Mouse (Mus musculus) lung, embryonic 14.5 days (tissue): ENCODE results near the gene Fgfr2. TPM values are rescaled to one million over a fixed set of nuclear protein-coding genes. Genes with fewer than 3 reads are reported as not detected.

Experiments used
- ATAC-seq: fragments of 200-750 bp; cut with Nextera tagmentation; 2 replicates; pipeline ENCODE4 v1.8.0; 2017; ENCODE audit warnings: mild to moderate bottlenecking, moderate TSS enrichment, moderate library complexity; ENCODE audit not compliant: insufficient read depth
- DNase-seq: peaks from one replicate; pipeline ENCODE4 v3.0.0-alpha.2; 2015
- H3K27ac ChIP-seq: fragments of 300-500 bp; sonication (generic); 2 replicates; pipeline ENCODE4 v1.5.1; 2014; ENCODE audit warnings: low read depth, mild to moderate bottlenecking, moderate library complexity
- H3K27me3 ChIP-seq: fragments of 300-500 bp; sonication (generic); 2 replicates; pipeline ENCODE4 v1.6.1; 2014; ENCODE audit warnings: low read length, control low read depth; ENCODE audit not compliant: insufficient read depth
- H3K36me3 ChIP-seq: fragments of 300-500 bp; sonication (generic); 2 replicates; pipeline ENCODE4 v1.6.1; 2014; ENCODE audit warnings: control low read depth; ENCODE audit not compliant: insufficient read depth
- H3K4me1 ChIP-seq: fragments of 300-500 bp; sonication (generic); 2 replicates; pipeline ENCODE4 v1.6.1; 2014; ENCODE audit warnings: antibody characterized with exemption, control low read depth; ENCODE audit not compliant: insufficient read depth
- H3K4me2 ChIP-seq: fragments of 300-500 bp; sonication (generic); 2 replicates; pipeline ENCODE4 v1.6.1; 2014; ENCODE audit warnings: mild to moderate bottlenecking
- H3K4me3 ChIP-seq: fragments of 300-500 bp; sonication (generic); 2 replicates; pipeline ENCODE4 v1.5.1; 2014; ENCODE audit warnings: low read depth, low read length
- H3K9ac ChIP-seq: fragments of 300-500 bp; sonication (generic); 2 replicates; pipeline ENCODE4 v1.6.1; 2014
- H3K9me3 ChIP-seq: fragments of 300-500 bp; sonication (generic); 2 replicates; pipeline ENCODE4 v1.6.1; 2016; ENCODE audit warnings: low read depth, low read length, control low read depth
- CTCF ChIP-seq: IDR thresholded peaks from 2 replicates; pipeline ENCODE4 v1.5.1; 2016; ENCODE audit warnings: antibody characterized with exemption, low read depth
- WGBS: fragments of 180-500 bp; shearing (Covaris S2); extraction: QIAGEN DNeasy Blood & Tissue Kit; methylation state at CpG from one replicate; pipeline ENCODE4 v1.1.7; 2014; 5-methylcytosine and 5-hydroxymethylcytosine counted together
- polyA plus RNA-seq: library from polyadenylated mRNA; unstranded; fragments of >200 nt; fragmentation: Nextera tagmentation; extraction: Ambion mirVana; gene quantifications from 2 replicates; pipeline ENCODE4 v1.2.1, GENCODE M21; 2014

Fgfr2 gene
- polyA plus RNA-seq, 1 experiment from 2014 or later = 179 TPM

DNA sequence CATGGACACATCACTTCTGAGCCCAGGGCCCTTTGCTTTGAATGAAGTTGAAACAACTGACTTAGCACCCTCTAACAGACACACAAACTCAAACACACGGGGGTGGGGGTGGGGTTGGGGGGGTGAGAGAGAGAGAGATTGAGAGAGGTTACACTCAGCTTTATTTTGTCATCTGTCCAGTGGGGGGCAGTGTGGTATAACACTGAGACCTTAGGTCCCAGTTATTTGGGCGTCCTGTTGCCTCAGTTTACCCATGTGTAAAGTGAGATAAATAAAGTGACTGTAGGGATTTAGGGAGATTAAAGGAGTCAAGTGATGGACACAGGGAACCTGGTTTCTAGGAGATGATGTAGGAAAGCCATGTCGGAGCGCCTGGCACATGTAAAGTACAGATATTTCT, 2382.1 kb downstream of the Fgfr2 start:
- Histone ChIP-seq H3K27ac (no peak overlapping the region), H3K4me2 (no peak overlapping the region), H3K9ac (no peak overlapping the region), H3K9me3 (no peaks in the 10 kb centered on the region), H3K27me3 (no peaks in the 10 kb centered on the region), H3K36me3 (peaks cover 79% of the 10 kb centered on the region), H3K4me1 (no peaks in the 10 kb centered on the region), H3K4me3 (no peak overlapping the region)
- TF ChIP-seq CTCF = peak; percentile 36; the same call in 1 of the 2 replicates
- WGBS = 81% methylated on average over 4 of the region's 4 CpGs
- peak; percentile 18 for DNase-seq
- ATAC-seq = no peak

DNA sequence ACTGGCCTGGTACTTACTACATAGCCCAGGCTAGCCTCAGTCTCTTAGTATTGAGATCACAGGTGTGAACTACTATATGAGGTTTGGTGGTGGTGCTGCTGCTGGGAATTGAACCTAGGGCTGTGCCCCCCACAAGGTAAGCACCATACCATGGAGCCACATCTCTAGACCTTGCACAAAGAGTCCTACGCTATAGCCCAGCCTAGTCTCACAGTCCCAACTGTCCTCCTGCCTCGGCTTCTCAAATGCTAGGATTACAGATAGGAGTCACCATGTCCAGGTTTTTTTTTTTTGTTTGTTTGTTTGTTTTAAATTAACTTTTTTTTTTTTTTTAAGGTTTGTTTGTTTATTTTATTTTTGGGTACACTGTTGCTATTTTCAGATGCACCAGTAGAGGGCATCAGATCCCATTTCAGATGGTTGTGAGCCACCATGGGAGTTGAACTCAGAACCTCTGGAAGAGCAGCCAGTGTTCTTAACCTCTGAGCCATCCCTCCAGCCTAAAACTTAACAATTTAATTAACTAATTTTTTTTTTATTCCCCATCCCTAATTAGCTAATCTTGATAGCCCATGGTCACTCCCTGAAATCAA, 2388.9 kb downstream of the Fgfr2 start:
- Histone ChIP-seq H3K36me3 (peaks cover 55% of the 10 kb centered on the region), H3K4me3 (no peak overlapping the region), H3K27ac (no peak overlapping the region), H3K27me3 (no peaks in the 10 kb centered on the region), H3K4me2 (no peak overlapping the region), H3K4me1 (0 out of 2 replicates have a peak, but pooled peaks cover 4% of the 10 kb centered on the region), H3K9ac (no peak overlapping the region), H3K9me3 (no peaks in the 10 kb centered on the region)
- peak; percentile 31 for TF ChIP-seq CTCF
- DNase-seq = peak; percentile 24
- 92% methylated on average over 2 of the region's 2 CpGs for WGBS
- ATAC-seq = no peak

DNA sequence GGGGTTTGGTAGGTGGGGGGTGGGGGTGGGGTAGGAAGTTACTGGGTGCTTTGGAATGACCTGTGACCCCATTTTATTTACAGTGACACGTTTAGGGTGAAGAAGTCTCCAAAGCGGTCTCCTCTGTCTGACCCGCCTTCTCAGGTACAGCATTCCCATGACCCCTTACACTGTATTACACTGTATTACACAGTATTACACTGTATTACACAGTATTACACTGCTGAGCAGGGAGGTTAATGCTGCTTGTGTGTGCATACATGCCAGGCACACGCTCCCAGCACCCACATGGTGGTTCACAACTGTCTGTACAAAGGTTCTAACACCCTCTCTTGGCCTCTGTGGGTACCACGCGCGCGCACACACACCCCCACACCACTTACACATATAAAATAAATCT, 2389.7 kb downstream of the Fgfr2 start:
- H3K27me3 ChIP-seq = no peaks in the 10 kb centered on the region
- TF ChIP-seq CTCF = no peak
- no peak for ATAC-seq
- H3K9ac ChIP-seq = no peak overlapping the region
- 92% methylated on average over 8 of the region's 8 CpGs for WGBS
- no peak for DNase-seq
- H3K4me3 ChIP-seq = no peak overlapping the region
- no peak overlapping the region for H3K4me2 ChIP-seq
- H3K36me3 ChIP-seq = peaks cover 58% of the 10 kb centered on the region
- 0 out of 2 replicates have a peak, but pooled peaks cover 4% of the 10 kb centered on the region for H3K4me1 ChIP-seq
- no peaks in the 10 kb centered on the region for H3K9me3 ChIP-seq
- H3K27ac ChIP-seq = no peak overlapping the region

DNA sequence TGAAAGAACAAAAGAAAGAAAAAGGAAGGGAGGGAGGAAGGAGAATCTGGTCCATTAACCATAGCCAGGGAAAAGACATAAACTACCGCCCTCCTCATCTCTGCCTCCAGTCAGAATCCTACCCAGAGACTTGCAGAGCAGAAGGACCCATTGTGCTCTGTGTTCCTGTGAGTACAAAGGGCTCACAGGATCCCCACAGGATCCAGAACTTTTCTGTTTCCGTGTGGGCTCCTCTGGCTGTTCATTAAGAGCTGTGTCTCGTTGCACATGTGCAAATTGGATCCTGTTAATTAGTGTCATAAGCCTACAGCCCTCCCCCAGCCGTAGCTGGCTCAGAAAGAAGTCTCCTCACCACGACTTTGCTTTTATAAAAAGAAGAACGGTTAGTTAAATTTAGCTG, 2390.2 kb downstream of the Fgfr2 start:
- Histone ChIP-seq H3K4me1 (0 out of 2 replicates have a peak, but pooled peaks cover 4% of the 10 kb centered on the region), H3K9me3 (no peaks in the 10 kb centered on the region), H3K27me3 (no peaks in the 10 kb centered on the region), H3K27ac (no peak overlapping the region), H3K4me3 (no peak overlapping the region), H3K4me2 (no peak overlapping the region), H3K36me3 (peaks cover 56% of the 10 kb centered on the region), H3K9ac (no peak overlapping the region)
- no peak for TF ChIP-seq CTCF
- WGBS = 83% methylated on average over 6 of the region's 6 CpGs
- ATAC-seq (no peak), DNase-seq (no peak)

DNA sequence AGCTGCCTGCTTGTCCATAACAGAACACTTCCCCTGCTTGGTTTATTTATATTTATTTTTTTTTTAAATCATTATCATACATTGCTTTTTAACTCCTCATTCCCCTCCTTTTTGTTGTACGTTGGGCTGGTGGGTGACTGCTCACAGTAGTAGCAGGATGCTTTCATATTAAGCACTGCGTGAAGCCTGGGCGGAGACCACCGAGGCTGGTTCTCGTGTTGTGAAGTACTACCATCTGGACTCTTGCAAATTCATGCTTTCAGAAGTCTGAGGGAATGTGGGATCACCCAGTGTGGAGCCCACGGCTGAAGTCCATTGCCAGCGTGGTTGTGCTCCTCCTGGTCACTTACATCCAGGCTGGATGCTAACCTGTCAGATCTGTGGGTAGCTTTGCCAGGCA, 2391.4 kb downstream of the Fgfr2 start:
- H3K4me3 ChIP-seq = no peak overlapping the region
- H3K9ac ChIP-seq = no peak overlapping the region
- peaks cover 50% of the 10 kb centered on the region for H3K36me3 ChIP-seq
- DNase-seq = peak; percentile 47
- no peak overlapping the region for H3K4me2 ChIP-seq
- H3K4me1 ChIP-seq = peaks cover 8% of the 10 kb centered on the region; the same call in 1 of the 2 replicates
- H3K27me3 ChIP-seq = no peaks in the 10 kb centered on the region
- H3K9me3 ChIP-seq = no peaks in the 10 kb centered on the region
- no peak overlapping the region for H3K27ac ChIP-seq
- peak; percentile 64; the same call in 1 of the 2 replicates for ATAC-seq
- no peak for TF ChIP-seq CTCF
- WGBS = 53% methylated on average over 7 of the region's 7 CpGs

DNA sequence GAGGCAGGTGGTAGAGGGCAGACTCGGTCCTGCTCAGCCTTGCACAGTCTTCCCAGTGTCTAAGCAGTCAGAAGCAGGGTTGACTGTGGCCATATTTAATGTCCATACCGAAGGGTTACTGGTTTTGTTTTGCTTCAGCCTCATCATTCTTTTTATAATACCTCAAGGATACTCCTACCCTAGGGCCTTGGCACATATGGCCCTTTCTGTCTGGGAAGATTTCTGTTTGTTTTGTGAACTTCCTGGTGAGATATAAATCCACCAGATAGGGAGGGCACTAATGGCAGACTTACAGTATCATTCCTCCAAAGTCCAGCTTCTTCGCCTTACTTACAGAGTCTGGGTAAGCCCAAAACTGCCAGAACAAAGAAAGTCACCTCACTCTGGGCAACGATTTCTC, 2395.6 kb downstream of the Fgfr2 start:
- H3K27ac ChIP-seq = peak overlapping the region; percentile 12; the same call in 1 of the 2 replicates
- WGBS = 91% methylated on average over 4 of the region's 4 CpGs
- DNase-seq (no peak), ATAC-seq (no peak)
- no peak overlapping the region for H3K4me2 ChIP-seq
- peaks cover 11% of the 10 kb centered on the region; the same call in 1 of the 2 replicates for H3K4me1 ChIP-seq
- no peaks in the 10 kb centered on the region for H3K27me3 ChIP-seq
- TF ChIP-seq CTCF = no peak
- H3K9ac ChIP-seq = no peak overlapping the region
- H3K9me3 ChIP-seq = no peaks in the 10 kb centered on the region
- H3K4me3 ChIP-seq = no peak overlapping the region
- H3K36me3 ChIP-seq = peaks cover 42% of the 10 kb centered on the region

DNA sequence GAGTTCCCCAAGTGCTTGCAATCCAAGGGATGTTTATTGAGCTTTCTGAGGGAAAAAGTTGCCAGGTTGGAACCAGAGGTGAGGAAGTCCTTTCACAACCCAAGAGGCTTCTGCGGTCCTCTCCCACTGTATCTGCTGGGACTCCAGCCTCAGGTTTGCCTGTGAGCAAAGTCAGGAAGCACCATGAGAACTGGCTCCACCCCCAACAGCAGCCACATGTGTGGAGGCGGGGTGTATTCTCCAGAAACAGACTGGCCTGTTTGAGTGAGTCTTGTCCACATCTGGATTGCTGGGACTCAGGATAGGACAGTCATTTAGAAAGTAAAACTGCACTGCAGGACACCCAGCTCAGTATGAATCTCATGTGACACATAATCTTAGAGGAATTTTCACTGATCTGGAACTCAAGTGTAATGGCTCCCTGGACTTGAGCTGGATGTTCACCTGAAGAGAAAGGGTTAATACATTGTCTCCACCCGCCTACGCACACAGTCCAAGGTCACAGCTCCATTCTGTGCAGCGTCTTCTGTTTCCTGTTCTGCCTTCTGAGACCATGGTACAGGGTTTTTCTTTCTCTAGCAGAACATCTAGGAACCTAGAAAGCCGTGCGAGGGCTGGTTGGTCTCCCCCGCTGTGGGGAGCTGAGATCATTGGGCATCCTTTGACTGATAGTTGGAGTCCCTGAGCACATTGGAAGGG, 2396.3 kb downstream of the Fgfr2 start:
- Histone ChIP-seq H3K4me2 (0 out of 2 replicates have a peak overlapping the region, but pooled peaks have one; percentile 7), H3K36me3 (peaks cover 42% of the 10 kb centered on the region), H3K4me3 (no peak overlapping the region), H3K4me1 (peaks cover 11% of the 10 kb centered on the region; the same call in 1 of the 2 replicates), H3K9ac (no peak overlapping the region), H3K9me3 (no peaks in the 10 kb centered on the region), H3K27me3 (no peaks in the 10 kb centered on the region), H3K27ac (peak overlapping the region; percentile 12; the same call in 1 of the 2 replicates)
- no peak for TF ChIP-seq CTCF
- ATAC-seq (peak; percentile 43; the same call in 1 of the 2 replicates), DNase-seq (peak; percentile 61)
- 42% methylated on average over 8 of the region's 8 CpGs for WGBS
